Mouse (Mus musculus) limb, embryonic 14.5 days (tissue): ENCODE data around the gene Asb16. TPM values are rescaled to one million over a fixed set of nuclear protein-coding genes. Genes with fewer than 3 reads are reported as not detected.
A peak's percentile ranks its signal among the peaks of the same experiment; 100 is the strongest.

Source experiments
- ATAC-seq: fragments of 200-750 bp; cut with Nextera tagmentation; 2 replicates; pipeline ENCODE4 v1.8.0; 2017; ENCODE audit warnings: low read depth, moderate number of reproducible peaks, moderate TSS enrichment; ENCODE audit not compliant: low FRiP score
- DNase-seq: peaks from one replicate; pipeline ENCODE4 v3.0.0-alpha.2; 2015; ENCODE audit warnings: low spot score
- H3K27ac ChIP-seq: fragments of 300-500 bp; sonication (generic); replicated peaks from 2 replicates; pipeline ENCODE4 v1.5.1; 2014; ENCODE audit warnings: low read depth, mild to moderate bottlenecking, low read length, moderate library complexity, mixed read lengths
- H3K27me3 ChIP-seq: fragments of 300-500 bp; sonication (generic); 2 replicates; pipeline ENCODE4 v1.6.1; 2014; ENCODE audit warnings: low read length, mixed read lengths; ENCODE audit not compliant: control insufficient read depth, insufficient read depth
- H3K36me3 ChIP-seq: fragments of 300-500 bp; sonication (generic); 2 replicates; pipeline ENCODE4 v1.6.1; 2014; ENCODE audit warnings: mild to moderate bottlenecking, low read length, moderate library complexity, mixed read lengths; ENCODE audit not compliant: control insufficient read depth, insufficient read depth
- H3K4me1 ChIP-seq: fragments of 300-500 bp; sonication (generic); 2 replicates; pipeline ENCODE4 v1.6.1; 2014; ENCODE audit warnings: antibody characterized with exemption, low read length, mixed read lengths; ENCODE audit not compliant: control insufficient read depth, insufficient read depth
- H3K4me2 ChIP-seq: fragments of 300-500 bp; sonication (generic); replicated peaks from 2 replicates; pipeline ENCODE4 v1.6.1; 2014; ENCODE audit warnings: low read depth, mild to moderate bottlenecking, low read length, moderate library complexity; ENCODE audit not compliant: severe bottlenecking
- H3K4me3 ChIP-seq: fragments of 300-500 bp; sonication (generic); replicated peaks from 2 replicates; pipeline ENCODE4 v1.5.1; 2014; ENCODE audit warnings: low read length
- H3K9ac ChIP-seq: fragments of 300-500 bp; sonication (generic); 2 replicates; pipeline ENCODE4 v1.6.1; 2014; ENCODE audit warnings: mild to moderate bottlenecking, low read depth, low read length, moderate library complexity; ENCODE audit not compliant: severe bottlenecking
- H3K9me3 ChIP-seq: fragments of 300-500 bp; sonication (generic); 2 replicates; pipeline ENCODE4 v1.6.1; 2016; ENCODE audit warnings: low read length; ENCODE audit not compliant: control insufficient read depth
- POLR2A ChIP-seq: fragments of 200-500 bp; IDR thresholded peaks from 2 replicates; pipeline ENCODE4 v1.8.0; 2012; ENCODE audit warnings: inconsistent platforms, mild to moderate bottlenecking, moderate library complexity, borderline replicate concordance; ENCODE audit not compliant: insufficient read depth, insufficient read length; ENCODE audit errors: extremely low read depth
- WGBS: fragments of 180-500 bp; shearing (Covaris S2); extraction: QIAGEN DNeasy Blood & Tissue Kit; methylation state at CpG from one replicate; pipeline ENCODE4 v1.1.7; 2014; 5-methylcytosine and 5-hydroxymethylcytosine counted together
- polyA plus RNA-seq, 2 experiments: library from polyadenylated mRNA; depleted of rRNA in 1 of 2; stranded (reverse) in 1 of 2; unstranded in 1 of 2; fragments of >200 nt; fragmentation: Nextera tagmentation in 1 of 2; extraction: Ambion mirVana in 1 of 2; gene quantifications; 2 replicates each; pipeline versions ENCODE4 v1.2.1 to v1.2.3; 2012 to 2014

Asb16 gene
- polyA plus RNA-seq, 2 experiments: 0.25 to 2.2 TPM

GRCm38 (mm10) chr11:102296491-102297472 lies 28.2 kb downstream of the Asb16 start, which contains the start of gene Atxn7l3:
TSS of gene Atxn7l3 (minus strand) at chr11:102296631.
- Histone ChIP-seq H3K4me1 (peaks cover 13% of the 10 kb centered on the region; the same call in 1 of the 2 replicates), H3K9me3 (no peaks in the 10 kb centered on the region), H3K27me3 (no peaks in the 10 kb centered on the region), H3K9ac (peak within 1 kb of the TSS; percentile 91), H3K4me3 (peak within 1 kb of the TSS; percentile 89), H3K4me2 (peak within 1 kb of the TSS; percentile 89), H3K36me3 (peaks cover 24% of the 10 kb centered on the region), H3K27ac (peak within 1 kb of the TSS; percentile 99)
- DNase-seq (peak; percentile 98), ATAC-seq (peak; percentile 92)
- peak; percentile 74; the same call in 1 of the 2 replicates for TF ChIP-seq POLR2A
- 0% methylated on average over 46 of the region's 125 CpGs for WGBS

DNA sequence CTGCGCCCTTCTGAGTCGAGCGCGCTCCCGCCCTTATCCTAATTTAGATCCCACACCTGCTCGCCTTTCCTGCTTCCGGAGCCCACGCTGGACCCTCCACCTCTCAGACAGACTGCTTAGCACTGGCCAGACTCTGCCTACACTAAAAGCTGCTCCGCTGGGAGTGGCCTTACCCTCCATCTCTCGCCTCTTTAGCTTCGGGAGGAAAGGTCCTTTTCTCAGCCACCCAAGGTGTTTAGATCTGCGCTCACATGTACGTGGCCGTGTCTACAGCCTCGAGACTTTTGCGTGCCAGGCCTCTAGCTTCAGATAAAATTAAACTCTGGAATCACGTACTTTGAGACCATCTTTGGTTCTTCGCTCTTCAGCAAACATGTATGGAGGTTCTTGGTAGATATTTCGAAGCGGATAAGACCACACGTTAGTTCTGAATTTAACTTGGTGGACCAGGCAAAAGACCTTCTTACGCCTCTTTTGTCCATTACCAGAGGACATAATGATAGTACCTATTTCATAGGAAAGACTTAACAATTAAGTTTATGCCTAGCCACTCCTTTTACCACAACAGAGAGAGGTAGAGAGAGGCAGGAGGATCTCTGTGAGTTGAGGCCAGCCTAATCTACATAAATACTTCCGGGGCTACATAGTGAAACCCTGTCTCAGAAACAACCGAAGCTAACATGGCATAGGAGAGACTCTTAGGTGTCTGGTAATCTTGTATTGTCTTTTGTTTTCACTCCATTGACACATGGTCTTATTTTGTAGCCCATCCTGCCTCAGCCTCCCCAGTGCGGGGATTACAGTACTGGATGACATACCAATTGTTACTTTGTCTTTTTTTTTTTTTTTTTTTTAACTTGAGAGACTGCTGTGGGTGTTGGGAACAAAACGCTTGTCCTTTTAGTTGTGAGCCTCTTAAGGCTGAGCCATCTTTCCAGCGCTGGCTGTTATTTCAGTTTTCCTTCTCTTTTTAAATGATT lies 29.3 kb downstream of the Asb16 start:
- peak overlapping the region; percentile 91 for H3K9ac ChIP-seq
- ATAC-seq (peak; percentile 7), DNase-seq (no peak)
- peak overlapping the region; percentile 99 for H3K27ac ChIP-seq
- H3K27me3 ChIP-seq: no peaks in the 10 kb centered on the region
- TF ChIP-seq POLR2A: no peak
- H3K36me3 ChIP-seq: peaks cover 13% of the 10 kb centered on the region; the same call in 1 of the 2 replicates
- peaks cover 13% of the 10 kb centered on the region; the same call in 1 of the 2 replicates for H3K4me1 ChIP-seq
- peak overlapping the region; percentile 89 for H3K4me3 ChIP-seq
- no peaks in the 10 kb centered on the region for H3K9me3 ChIP-seq
- 25% methylated on average over 27 of the region's 27 CpGs for WGBS
- peak overlapping the region; percentile 89 for H3K4me2 ChIP-seq

DNA sequence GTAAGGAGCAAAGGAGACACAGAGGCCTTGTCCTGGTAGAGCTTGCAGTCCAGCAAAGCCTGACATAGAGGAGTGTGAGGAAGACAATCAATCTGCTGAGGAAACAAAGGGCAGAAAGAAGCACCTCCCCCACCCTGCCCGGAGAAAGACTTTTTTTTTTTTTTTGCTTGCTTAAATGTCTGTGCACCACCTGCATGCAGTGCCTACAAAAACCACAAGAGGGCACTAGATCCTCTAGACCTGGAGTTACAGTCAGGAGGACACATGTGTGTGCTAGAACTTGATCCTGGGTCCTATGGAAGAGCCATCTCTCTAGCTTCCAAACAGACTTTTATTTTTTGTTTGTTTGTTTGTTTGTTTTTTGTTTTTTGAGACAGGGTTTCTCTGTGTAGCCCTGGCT lies 31.3 kb downstream of the Asb16 start:
- 45% methylated on average over 1 of the region's 1 CpGs for WGBS
- DNase-seq: peak; percentile 48

DNA sequence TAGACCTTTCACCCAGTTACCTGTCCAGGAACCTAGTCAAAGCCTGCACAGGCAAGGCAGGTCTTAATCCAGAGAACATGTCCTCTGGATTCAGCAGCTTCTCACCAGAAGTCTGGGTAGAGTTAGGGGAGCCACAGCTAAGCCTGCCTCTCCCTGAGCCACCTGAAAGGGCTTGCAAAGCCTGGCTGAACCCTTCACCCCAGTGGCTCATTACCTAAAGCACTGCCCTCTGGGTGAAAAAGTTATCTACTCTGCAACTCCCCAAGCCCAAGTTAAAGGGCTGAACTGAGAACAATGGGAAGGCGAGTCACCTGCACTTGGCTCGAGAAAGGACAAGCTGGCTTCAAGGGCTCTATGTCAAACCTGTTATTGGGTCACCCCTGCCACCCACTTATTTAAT lies 35.6 kb downstream of the Asb16 start:
- Histone ChIP-seq H3K9ac (no peak overlapping the region), H3K27me3 (no peaks in the 10 kb centered on the region), H3K4me1 (no peaks in the 10 kb centered on the region), H3K4me3 (no peak overlapping the region), H3K27ac (no peak overlapping the region), H3K36me3 (peaks cover 31% of the 10 kb centered on the region), H3K9me3 (no peaks in the 10 kb centered on the region), H3K4me2 (no peak overlapping the region)
- TF ChIP-seq POLR2A: no peak
- no peak for DNase-seq
- ATAC-seq: no peak
- WGBS: 55% methylated on average over 2 of the region's 2 CpGs

More for the DNA sequence above, 31.3 kb downstream of the Asb16 start:
- Histone ChIP-seq H3K27me3 (no peaks in the 10 kb centered on the region), H3K9me3 (no peaks in the 10 kb centered on the region), H3K36me3 (no peaks in the 10 kb centered on the region), H3K4me1 (peaks cover 10% of the 10 kb centered on the region; the same call in 1 of the 2 replicates), H3K4me2 (no peak overlapping the region), H3K27ac (no peak overlapping the region), H3K4me3 (no peak overlapping the region), H3K9ac (no peak overlapping the region)
- ATAC-seq: no peak
- TF ChIP-seq POLR2A: no peak

GRCm38 (mm10) chr11:102305359-102305758 lies 36.8 kb downstream of the Asb16 start:
- peaks cover 8% of the 10 kb centered on the region for H3K4me1 ChIP-seq
- no peaks in the 10 kb centered on the region for H3K9me3 ChIP-seq
- no peak overlapping the region for H3K4me2 ChIP-seq
- no peak for ATAC-seq
- peaks cover 43% of the 10 kb centered on the region for H3K36me3 ChIP-seq
- TF ChIP-seq POLR2A: no peak
- no peak overlapping the region for H3K9ac ChIP-seq
- H3K27ac ChIP-seq: no peak overlapping the region
- WGBS: 49% methylated on average over 3 of the region's 3 CpGs
- no peak for DNase-seq
- no peak overlapping the region for H3K4me3 ChIP-seq
- no peaks in the 10 kb centered on the region for H3K27me3 ChIP-seq
